Mouse (Mus musculus) heart, postnatal 0 days (tissue): ENCODE data around the gene Txn2. TPM values are rescaled to one million over a fixed set of nuclear protein-coding genes. Genes with fewer than 3 reads are reported as not detected.

Source experiments
- ATAC-seq: fragments of 200-750 bp; cut with Nextera tagmentation; 2 replicates; pipeline ENCODE4 v1.8.0; 2017; ENCODE audit warnings: low read depth, moderate number of reproducible peaks, moderate library complexity; ENCODE audit not compliant: insufficient read depth
- DNase-seq: peaks from one replicate; pipeline ENCODE4 v3.0.0-alpha.2; 2016; ENCODE audit warnings: low spot score
- H3K27ac ChIP-seq: fragments of 300-500 bp; sonication (generic); 2 replicates; pipeline ENCODE4 v1.5.1; 2014; ENCODE audit warnings: low read depth, mild to moderate bottlenecking
- H3K27me3 ChIP-seq: fragments of 300-500 bp; sonication (generic); 2 replicates; pipeline ENCODE4 v1.6.1; 2014; ENCODE audit warnings: low read length, mixed read lengths; ENCODE audit not compliant: control insufficient read depth, insufficient read depth
- H3K36me3 ChIP-seq: fragments of 300-500 bp; sonication (generic); replicated peaks from 2 replicates; pipeline ENCODE4 v1.6.1; 2014; ENCODE audit warnings: low read length, mixed read lengths; ENCODE audit not compliant: control insufficient read depth, insufficient read depth
- H3K4me1 ChIP-seq: fragments of 300-500 bp; sonication (generic); 2 replicates; pipeline ENCODE4 v1.6.1; 2014; ENCODE audit warnings: antibody characterized with exemption; ENCODE audit not compliant: control insufficient read depth, insufficient read depth
- H3K4me2 ChIP-seq: fragments of 300-500 bp; sonication (generic); 2 replicates; pipeline ENCODE4 v1.6.1; 2014; ENCODE audit warnings: low read depth, mild to moderate bottlenecking, low read length, moderate library complexity
- H3K4me3 ChIP-seq: fragments of 300-500 bp; sonication (generic); 2 replicates; pipeline ENCODE4 v1.5.1; 2014; ENCODE audit warnings: low read depth, low read length
- H3K9ac ChIP-seq: fragments of 300-500 bp; sonication (generic); replicated peaks from 2 replicates; pipeline ENCODE4 v1.6.1; 2014; ENCODE audit warnings: low read depth, low read length, mixed read lengths
- H3K9me3 ChIP-seq: fragments of 300-500 bp; sonication (generic); replicated peaks from 2 replicates; pipeline ENCODE4 v1.6.1; 2016; ENCODE audit warnings: low read length; ENCODE audit not compliant: control insufficient read depth
- CTCF ChIP-seq: IDR thresholded peaks from 2 replicates; pipeline ENCODE4 v1.5.1; 2016; ENCODE audit warnings: antibody characterized with exemption, control low read depth, low read depth
- EP300 ChIP-seq: IDR thresholded peaks from 2 replicates; pipeline ENCODE4 v1.6.1; 2016; ENCODE audit warnings: antibody characterized with exemption, low read depth
- WGBS: fragments of 180-500 bp; shearing (Covaris S2); extraction: QIAGEN DNeasy Blood & Tissue Kit; methylation state at CpG from one replicate; pipeline ENCODE4 v1.1.7; 2014; 5-methylcytosine and 5-hydroxymethylcytosine counted together
- polyA plus RNA-seq: library from polyadenylated mRNA; unstranded; fragments of >200 nt; fragmentation: Nextera tagmentation; extraction: Ambion mirVana; gene quantifications from 2 replicates; pipeline ENCODE4 v1.2.1, GENCODE M21; 2015
- total RNA-seq: library from RNA; depleted of rRNA; stranded (reverse); fragments of >200 nt; gene quantifications from 2 replicates; pipeline ENCODE4 v1.2.3, GENCODE M21; 2014; ENCODE audit warnings: low replicate concordance

Gene Txn2
- total and polyA plus RNA-seq, 2 experiments from 2014 or later, result 106 to 322 TPM

DNA sequence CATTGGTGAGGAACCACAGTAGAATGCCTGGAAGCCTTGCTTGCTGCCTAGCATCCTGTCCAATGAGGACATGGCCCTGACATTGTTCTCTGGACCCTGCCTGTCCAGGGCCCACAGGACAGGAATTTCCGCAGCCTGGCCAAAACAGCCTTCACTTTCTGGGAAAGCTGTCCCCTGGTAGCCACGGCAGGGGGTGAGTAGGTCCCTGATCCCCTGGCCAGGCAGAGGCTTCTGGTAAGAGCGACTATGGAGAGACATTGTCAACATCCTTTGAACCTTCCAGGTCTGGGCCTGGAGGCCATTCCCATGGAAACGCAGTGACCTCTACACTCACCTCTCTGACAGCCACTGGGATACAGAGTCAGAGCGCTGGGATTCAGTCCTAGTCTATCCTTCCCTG is 16.8 kb downstream of the Txn2 start:
- no peak for TF ChIP-seq CTCF
- TF ChIP-seq EP300, result no peak
- H3K4me2 ChIP-seq, result no peak overlapping the region
- WGBS, result 58% methylated on average over 5 of the region's 5 CpGs
- peaks cover 30% of the 10 kb centered on the region for H3K36me3 ChIP-seq
- ATAC-seq (0 out of 2 replicates have a peak, but pooled peaks have one; percentile 9), DNase-seq (no peak)
- H3K9me3 ChIP-seq, result no peaks in the 10 kb centered on the region
- H3K9ac ChIP-seq, result no peak overlapping the region
- no peak overlapping the region for H3K4me3 ChIP-seq
- H3K27ac ChIP-seq, result peak overlapping the region; percentile 65
- H3K27me3 ChIP-seq, result no peaks in the 10 kb centered on the region
- H3K4me1 ChIP-seq, result peaks cover 9% of the 10 kb centered on the region

DNA sequence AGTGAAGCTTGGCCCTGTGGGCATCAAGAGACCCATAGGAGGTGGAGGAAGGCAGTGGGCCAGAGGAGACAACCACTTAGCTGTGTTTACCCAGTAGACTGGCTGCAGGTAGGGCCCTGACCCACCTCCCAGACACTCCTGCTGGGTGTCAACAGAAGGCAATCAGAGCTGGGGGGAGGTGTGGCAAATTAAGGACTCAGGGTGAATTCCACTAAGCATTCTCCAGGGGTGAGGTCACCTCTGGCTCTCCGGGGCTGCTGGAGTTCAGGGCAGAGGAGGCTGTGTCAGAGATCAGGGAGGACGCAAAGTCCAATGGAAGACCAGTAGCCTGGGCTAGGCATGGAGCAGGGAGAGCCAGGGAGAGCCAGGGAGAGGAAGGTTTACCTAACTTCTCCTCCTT is 17.7 kb downstream of the Txn2 start:
- TF ChIP-seq EP300, result no peak
- no peak for TF ChIP-seq CTCF
- Histone ChIP-seq H3K4me1 (peaks cover 9% of the 10 kb centered on the region), H3K4me3 (no peak overlapping the region), H3K4me2 (no peak overlapping the region), H3K9me3 (no peaks in the 10 kb centered on the region), H3K9ac (no peak overlapping the region), H3K27me3 (no peaks in the 10 kb centered on the region), H3K27ac (peak overlapping the region; percentile 53; the same call in 1 of the 2 replicates), H3K36me3 (peaks cover 23% of the 10 kb centered on the region)
- ATAC-seq, result peak; percentile 77
- WGBS, result 13% methylated on average over 2 of the region's 2 CpGs
- DNase-seq, result peak; percentile 69

DNA sequence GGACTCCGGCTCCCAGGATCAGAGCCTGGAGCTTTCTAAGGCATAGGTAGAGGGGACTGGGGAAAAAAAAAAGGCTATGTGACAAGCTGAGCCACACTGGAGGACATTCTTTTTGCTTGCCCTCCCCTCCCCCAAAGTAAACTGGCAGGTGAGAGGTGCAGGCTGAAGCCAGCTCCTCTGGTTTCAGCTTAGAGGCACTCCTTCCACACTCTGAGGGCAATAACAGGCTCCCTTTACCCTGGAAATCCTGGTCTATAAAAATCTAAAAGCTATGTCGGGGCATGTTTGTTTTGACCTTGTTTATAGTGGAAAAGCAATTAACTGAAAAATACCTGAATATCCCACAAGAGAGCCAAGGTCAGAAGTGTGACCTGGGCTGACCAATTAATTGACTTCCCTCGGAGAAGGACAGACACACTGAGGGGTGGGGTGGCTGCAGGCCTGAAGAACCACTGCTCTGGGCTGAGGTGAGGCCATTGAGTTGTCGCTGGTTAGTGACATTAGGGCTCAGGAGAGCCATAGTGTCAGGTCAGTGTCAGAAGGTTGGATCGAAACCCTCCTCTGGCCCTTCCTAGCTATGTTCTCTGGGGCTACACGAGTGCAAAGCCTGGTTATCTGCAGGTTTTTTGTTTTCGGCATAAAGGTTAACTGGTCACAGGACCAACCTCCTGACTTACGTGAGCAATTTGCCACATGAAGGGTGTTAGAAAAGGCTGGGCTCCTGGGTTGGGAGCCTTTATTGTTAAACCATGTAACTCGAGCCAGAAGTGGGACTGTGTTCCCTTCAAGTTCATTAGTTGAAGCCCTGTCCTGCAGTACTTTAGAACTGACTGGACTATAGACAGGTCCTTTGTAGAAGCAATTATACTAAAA is 20.9 kb downstream of the Txn2 start:
- no peaks in the 10 kb centered on the region for H3K9me3 ChIP-seq
- no peak for ATAC-seq
- H3K4me3 ChIP-seq, result no peak overlapping the region
- no peak for DNase-seq
- H3K36me3 ChIP-seq, result no peaks in the 10 kb centered on the region
- H3K9ac ChIP-seq, result no peak overlapping the region
- no peak overlapping the region for H3K27ac ChIP-seq
- 74% methylated on average over 9 of the region's 9 CpGs for WGBS
- H3K4me2 ChIP-seq, result no peak overlapping the region
- peaks cover 13% of the 10 kb centered on the region for H3K4me1 ChIP-seq
- no peak for TF ChIP-seq EP300
- no peak for TF ChIP-seq CTCF
- no peaks in the 10 kb centered on the region for H3K27me3 ChIP-seq

DNA sequence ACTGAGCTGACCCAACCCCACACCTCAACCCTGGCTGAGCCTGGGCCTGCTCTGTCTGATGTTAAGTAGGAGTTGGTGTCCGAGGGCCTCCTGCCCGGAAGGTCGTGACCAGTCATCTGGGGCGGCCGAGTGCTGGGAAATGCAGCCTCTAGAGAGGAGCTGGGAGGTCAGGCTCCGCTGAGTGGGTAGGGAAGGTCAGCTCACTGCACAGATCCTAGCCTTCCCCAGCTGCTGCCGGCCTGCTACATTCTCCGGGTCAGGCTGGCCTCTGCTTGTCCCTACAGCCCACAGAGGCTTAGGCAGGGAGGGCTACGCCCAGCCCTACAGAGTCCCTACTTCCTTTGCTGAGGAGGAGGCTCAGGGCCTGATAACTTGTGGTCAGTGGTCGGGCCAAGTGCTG is 22.3 kb downstream of the Txn2 start:
- Histone ChIP-seq H3K9me3 (no peaks in the 10 kb centered on the region), H3K36me3 (no peaks in the 10 kb centered on the region), H3K27ac (no peak overlapping the region), H3K4me3 (no peak overlapping the region), H3K4me1 (peaks cover 11% of the 10 kb centered on the region), H3K4me2 (no peak overlapping the region), H3K9ac (no peak overlapping the region), H3K27me3 (no peaks in the 10 kb centered on the region)
- WGBS, result 56% methylated on average over 10 of the region's 10 CpGs
- TF ChIP-seq EP300 (no peak), CTCF (no peak)
- DNase-seq, result no peak
- peak; percentile 7; the same call in 1 of the 2 replicates for ATAC-seq

DNA sequence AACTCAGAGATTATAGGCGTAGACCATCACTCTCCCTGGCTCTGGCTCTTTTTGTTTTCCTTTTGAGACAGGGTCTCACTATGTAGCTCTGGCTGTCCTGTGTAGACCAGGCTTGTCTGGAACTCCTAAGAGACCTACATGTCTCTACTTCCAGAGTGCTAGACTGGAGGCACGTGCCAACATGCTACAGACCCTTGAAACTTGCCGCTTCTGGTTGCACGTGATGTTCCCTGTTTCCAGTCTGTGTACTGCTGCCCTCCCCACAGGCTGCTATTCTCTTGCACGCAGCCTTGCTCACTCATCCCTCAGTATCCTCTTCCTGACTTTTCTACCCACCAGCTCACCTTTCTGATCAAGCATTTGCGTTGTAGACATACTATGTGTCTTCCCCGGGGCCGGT is 22.7 kb downstream of the Txn2 start:
- 69% methylated on average over 8 of the region's 8 CpGs for WGBS
- Histone ChIP-seq H3K4me1 (peaks cover 7% of the 10 kb centered on the region), H3K9me3 (no peaks in the 10 kb centered on the region), H3K36me3 (no peaks in the 10 kb centered on the region), H3K4me3 (no peak overlapping the region), H3K27me3 (no peaks in the 10 kb centered on the region), H3K4me2 (peak overlapping the region; percentile 65; the same call in 1 of the 2 replicates), H3K27ac (no peak overlapping the region), H3K9ac (no peak overlapping the region)
- DNase-seq (no peak), ATAC-seq (no peak)
- TF ChIP-seq EP300 (no peak), CTCF (no peak)
